Mouse (Mus musculus) MEL (cell line): ENCODE data around the gene Slc25a34.

Source experiments
- CTCF ChIP-seq, 3 experiments: IDR thresholded peaks in 2 of 3; conservative IDR thresholded peaks in 1 of 3; 2 replicates each; pipeline ENCODE4 v1.5.1; 2011 to 2012; ENCODE audit warnings: low read length in 3 of 3, low read depth in 2 of 3, mild to moderate bottlenecking in 2 of 3, improper control_type of control experiment in 1 of 3, inconsistent platforms in 1 of 3, mixed read lengths in 1 of 3, moderate library complexity in 1 of 3; ENCODE audit not compliant: control insufficient read depth in 1 of 3, insufficient read depth in 1 of 3, poor library complexity in 1 of 3, severe bottlenecking in 1 of 3
- EP300 ChIP-seq, 2 experiments: IDR thresholded peaks; 2 replicates each; pipeline ENCODE4 v1.6.1; 2011; ENCODE audit warnings: improper control_type of control experiment in 2 of 2, low read length in 2 of 2, low read depth in 1 of 2, mild to moderate bottlenecking in 1 of 2
- JUND ChIP-seq: IDR thresholded peaks from 2 replicates; pipeline ENCODE4 v1.6.1; 2011; ENCODE audit warnings: low read depth, mild to moderate bottlenecking, improper control_type of control experiment, low read length
- KAT2A ChIP-seq: conservative IDR thresholded peaks from 2 replicates; pipeline ENCODE4 v1.6.1; 2012; ENCODE audit warnings: low read depth, low read length, improper control_type of control experiment, inconsistent platforms
- MXI1 ChIP-seq: IDR thresholded peaks from 2 replicates; pipeline ENCODE4 v1.6.1; 2011; ENCODE audit warnings: mild to moderate bottlenecking, low read depth, low read length, improper control_type of control experiment
- MYC ChIP-seq: IDR thresholded peaks from 2 replicates; pipeline ENCODE4 v1.6.1; 2011; ENCODE audit warnings: low read depth, mild to moderate bottlenecking, low read length, improper control_type of control experiment, moderate library complexity
- POLR2A ChIP-seq, 2 experiments: IDR thresholded peaks; 2 replicates each; pipeline ENCODE4 v1.6.1; 2011 to 2012; ENCODE audit warnings: low read length in 2 of 2, mild to moderate bottlenecking in 2 of 2, control low read depth in 1 of 2, improper control_type of control experiment in 1 of 2, low read depth in 1 of 2, moderate library complexity in 1 of 2; ENCODE audit not compliant: control insufficient read depth in 1 of 2, insufficient read depth in 1 of 2, poor library complexity in 1 of 2
- POLR2AphosphoS2 ChIP-seq: IDR thresholded peaks from 2 replicates; pipeline ENCODE4 v1.6.1; 2011; ENCODE audit warnings: low read length, improper control_type of control experiment
- SMC3 ChIP-seq: IDR thresholded peaks from 2 replicates; pipeline ENCODE4 v1.6.1; 2011; ENCODE audit warnings: low read depth, low read length, improper control_type of control experiment
- TBP ChIP-seq: IDR thresholded peaks from 2 replicates; pipeline ENCODE4 v1.8.0; 2011; ENCODE audit warnings: low read depth, low read length, improper control_type of control experiment
- TCF12 ChIP-seq: IDR thresholded peaks from 2 replicates; pipeline ENCODE4 v1.6.1; 2014; ENCODE audit warnings: low read depth, mild to moderate bottlenecking, inconsistent platforms, low read length, improper control_type of control experiment, moderate library complexity
- USF1 ChIP-seq: IDR thresholded peaks from 2 replicates; pipeline ENCODE4 v1.6.1; 2014; ENCODE audit warnings: low read depth, mild to moderate bottlenecking, inconsistent platforms, low read length, improper control_type of control experiment, moderate library complexity
- ZC3H11A ChIP-seq: IDR thresholded peaks from 2 replicates; pipeline ENCODE4 v1.6.1; 2012; ENCODE audit warnings: low read depth, mild to moderate bottlenecking, inconsistent platforms, low read length, improper control_type of control experiment
- ZKSCAN1 ChIP-seq: IDR thresholded peaks from 2 replicates; pipeline ENCODE4 v1.6.1; 2012; ENCODE audit warnings: low read depth, mild to moderate bottlenecking, inconsistent platforms, low read length, improper control_type of control experiment, moderate library complexity

DNA sequence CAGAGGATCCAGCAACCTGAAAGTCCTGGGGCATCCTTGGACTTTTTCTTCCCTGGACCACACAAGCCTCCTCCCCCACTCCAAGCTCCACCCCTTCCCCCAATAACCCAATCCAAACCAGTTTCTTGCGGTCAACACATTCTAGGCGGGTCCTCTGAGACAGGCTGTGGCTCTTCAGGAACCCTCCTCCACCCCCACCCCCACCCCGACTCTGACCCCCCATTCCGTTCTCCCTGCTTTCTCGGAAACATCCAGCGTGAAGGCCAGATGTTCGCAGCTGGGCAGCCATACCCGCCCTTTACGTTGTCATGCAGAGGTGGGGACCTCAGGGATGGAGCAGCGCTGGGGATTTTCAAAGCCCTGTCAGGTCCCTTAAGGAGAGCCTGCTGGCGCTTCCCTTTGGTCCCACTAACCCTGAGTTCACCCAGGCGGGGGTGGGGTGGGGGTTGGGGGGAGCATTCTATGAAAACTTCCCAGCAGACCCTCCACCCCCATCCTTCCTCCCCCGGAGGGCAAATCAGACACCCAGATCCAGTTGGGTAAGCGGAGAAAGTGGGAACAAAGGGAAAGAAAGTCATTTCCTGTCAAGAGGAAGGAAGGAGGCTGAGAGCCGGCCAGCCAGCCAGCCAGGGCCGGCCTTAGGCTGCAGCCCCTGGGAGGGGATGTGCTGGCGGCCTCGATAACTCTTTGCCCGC lies 25.3 kb downstream of the Slc25a34 start:
- no peak for TF ChIP-seq CTCF (IDR thresholded peaks at IDR 0.05 in 2 of 3, conservative IDR thresholded peaks at IDR 0.05 in 1 of 3; ENCODE audit: control insufficient read depth in 1 of 3, insufficient read depth in 1 of 3, low read depth in 2 of 3, low read length in 3 of 3, poor library complexity in 1 of 3, severe bottlenecking in 1 of 3)
- no peak for TF ChIP-seq ZC3H11A
- TF ChIP-seq TBP, result no peak
- TF ChIP-seq TCF12, result no peak
- no peak for TF ChIP-seq POLR2AphosphoS2
- no peak for TF ChIP-seq MYC
- TF ChIP-seq POLR2A (IDR thresholded peaks at IDR 0.05; ENCODE audit: control insufficient read depth in 1 of 2, insufficient read depth in 1 of 2, low read depth in 1 of 2, low read length in 2 of 2, poor library complexity in 1 of 2), result no peak
- TF ChIP-seq KAT2A, result no peak
- TF ChIP-seq SMC3, result no peak
- TF ChIP-seq JUND, result no peak
- no peak for TF ChIP-seq ZKSCAN1
- no peak for TF ChIP-seq MXI1
- TF ChIP-seq EP300 (IDR thresholded peaks at IDR 0.05; ENCODE audit: low read depth in 1 of 2, low read length in 2 of 2), result no peak
- no peak for TF ChIP-seq USF1
